Mouse (Mus musculus) neural tube, embryonic 11.5 days (tissue): ENCODE measurements around the gene Dync1li2. TPM values are rescaled to one million over a fixed set of nuclear protein-coding genes. Genes with fewer than 3 reads are reported as not detected.

Experiments
- ATAC-seq: fragments of 200-750 bp; cut with Nextera tagmentation; 2 replicates; pipeline ENCODE4 v1.8.0; 2017; ENCODE audit warnings: moderate number of reproducible peaks, mild to moderate bottlenecking, moderate TSS enrichment, moderate library complexity; ENCODE audit not compliant: insufficient read depth, low FRiP score, low TSS enrichment
- DNase-seq: peaks from one replicate; pipeline ENCODE4 v3.0.0-alpha.2; 2015; ENCODE audit warnings: low spot score
- H3K27ac ChIP-seq: fragments of 300-500 bp; sonication (generic); 2 replicates; pipeline ENCODE4 v1.5.1; 2014; ENCODE audit warnings: low read depth, mild to moderate bottlenecking, low read length
- H3K27me3 ChIP-seq: fragments of 300-500 bp; sonication (generic); 2 replicates; pipeline ENCODE4 v1.6.1; 2014; ENCODE audit warnings: mild to moderate bottlenecking, low read length, mixed read lengths; ENCODE audit not compliant: control insufficient read depth, insufficient read depth
- H3K36me3 ChIP-seq: fragments of 300-500 bp; sonication (generic); 2 replicates; pipeline ENCODE4 v1.6.1; 2014; ENCODE audit warnings: mild to moderate bottlenecking, low read length, moderate library complexity, mixed read lengths; ENCODE audit not compliant: control insufficient read depth, insufficient read depth
- H3K4me1 ChIP-seq: fragments of 300-500 bp; sonication (generic); 2 replicates; pipeline ENCODE4 v1.6.1; 2014; ENCODE audit warnings: low read length, mixed read lengths; ENCODE audit not compliant: control insufficient read depth, insufficient read depth
- H3K4me2 ChIP-seq: fragments of 300-500 bp; sonication (generic); 2 replicates; pipeline ENCODE4 v1.6.1; 2014; ENCODE audit warnings: low read depth, mild to moderate bottlenecking, moderate library complexity
- H3K4me3 ChIP-seq: fragments of 300-500 bp; sonication (generic); 2 replicates; pipeline ENCODE4 v1.5.1; 2014; ENCODE audit warnings: low read depth, low read length
- H3K9ac ChIP-seq: fragments of 300-500 bp; sonication (generic); 2 replicates; pipeline ENCODE4 v1.6.1; 2014; ENCODE audit warnings: mild to moderate bottlenecking, low read length
- H3K9me3 ChIP-seq: fragments of 300-500 bp; sonication (generic); 2 replicates; pipeline ENCODE4 v1.6.1; 2016; ENCODE audit warnings: low read length; ENCODE audit not compliant: control insufficient read depth
- WGBS: fragments of 180-500 bp; shearing (Covaris S2); extraction: QIAGEN DNeasy Blood & Tissue Kit; methylation state at CpG from one replicate; pipeline ENCODE4 v1.1.7; 2014; 5-methylcytosine and 5-hydroxymethylcytosine counted together
- polyA plus RNA-seq: library from polyadenylated mRNA; unstranded; fragments of >200 nt; fragmentation: Nextera tagmentation; extraction: Ambion mirVana; gene quantifications from 2 replicates; pipeline ENCODE4 v1.2.1, GENCODE M21; 2014

Gene Dync1li2
- polyA plus RNA-seq, 1 experiment from 2014 or later, result 82.2 TPM

GRCm38 (mm10) chr8:104430230-104430629, 12.6 kb downstream of the Dync1li2 start:
- H3K4me3 ChIP-seq, result no peak overlapping the region
- ATAC-seq, result no peak
- no peaks in the 10 kb centered on the region for H3K4me1 ChIP-seq
- no peak overlapping the region for H3K9ac ChIP-seq
- no peak overlapping the region for H3K4me2 ChIP-seq
- no peaks in the 10 kb centered on the region for H3K27me3 ChIP-seq
- H3K27ac ChIP-seq, result no peak overlapping the region
- no peak for DNase-seq
- H3K36me3 ChIP-seq, result peaks cover 13% of the 10 kb centered on the region
- WGBS, result 91% methylated on average over 7 of the region's 7 CpGs
- no peaks in the 10 kb centered on the region for H3K9me3 ChIP-seq

- Histone ChIP-seq H3K27ac (no peak overlapping the region), H3K27me3 (no peaks in the 10 kb centered on the region), H3K9ac (no peak overlapping the region), H3K4me3 (no peak overlapping the region), H3K9me3 (no peaks in the 10 kb centered on the region), H3K4me1 (no peaks in the 10 kb centered on the region), H3K4me2 (no peak overlapping the region), H3K36me3 (peaks cover 8% of the 10 kb centered on the region)
- no peak for ATAC-seq
- no peak for DNase-seq
- 93% methylated on average over 13 of the region's 13 CpGs for WGBS
These were observed 15.1 kb downstream of the Dync1li2 start for GRCm38 (mm10) chr8:104427703-104428102.

- no peak overlapping the region for H3K4me3 ChIP-seq
- no peak overlapping the region for H3K27ac ChIP-seq
- WGBS, result 90% methylated on average over 6 of the region's 6 CpGs
- DNase-seq (no peak), ATAC-seq (no peak)
- H3K36me3 ChIP-seq, result peaks cover 22% of the 10 kb centered on the region
- H3K4me2 ChIP-seq, result no peak overlapping the region
- no peaks in the 10 kb centered on the region for H3K9me3 ChIP-seq
- H3K27me3 ChIP-seq, result no peaks in the 10 kb centered on the region
- no peak overlapping the region for H3K9ac ChIP-seq
- no peaks in the 10 kb centered on the region for H3K4me1 ChIP-seq
These were observed 20.5 kb downstream of the Dync1li2 start for GRCm38 (mm10) chr8:104422313-104422712.

- Histone ChIP-seq H3K9me3 (no peaks in the 10 kb centered on the region), H3K27me3 (no peaks in the 10 kb centered on the region), H3K27ac (no peak overlapping the region), H3K4me3 (no peak overlapping the region), H3K36me3 (peaks cover 13% of the 10 kb centered on the region; the same call in 1 of the 2 replicates), H3K9ac (no peak overlapping the region), H3K4me1 (no peaks in the 10 kb centered on the region), H3K4me2 (no peak overlapping the region)
- DNase-seq (no peak), ATAC-seq (no peak)
- 86% methylated on average over 6 of the region's 6 CpGs for WGBS
These were observed 26.8 kb downstream of the Dync1li2 start for GRCm38 (mm10) chr8:104416022-104416421.

GRCm38 (mm10) chr8:104414204-104414603, 28.6 kb downstream of the Dync1li2 start:
- H3K27me3 ChIP-seq, result no peaks in the 10 kb centered on the region
- H3K9ac ChIP-seq, result no peak overlapping the region
- peaks cover 4% of the 10 kb centered on the region; the same call in 1 of the 2 replicates for H3K36me3 ChIP-seq
- H3K27ac ChIP-seq, result no peak overlapping the region
- no peak overlapping the region for H3K4me3 ChIP-seq
- ATAC-seq (no peak), DNase-seq (no peak)
- no peak overlapping the region for H3K4me2 ChIP-seq
- WGBS, result 50% methylated on average over 3 of the region's 3 CpGs
- H3K9me3 ChIP-seq, result no peaks in the 10 kb centered on the region
- H3K4me1 ChIP-seq, result no peaks in the 10 kb centered on the region

- Histone ChIP-seq H3K9ac (no peak overlapping the region), H3K27ac (no peak overlapping the region), H3K4me1 (no peaks in the 10 kb centered on the region), H3K27me3 (no peaks in the 10 kb centered on the region), H3K4me2 (no peak overlapping the region), H3K9me3 (no peaks in the 10 kb centered on the region), H3K36me3 (peaks cover 4% of the 10 kb centered on the region; the same call in 1 of the 2 replicates), H3K4me3 (no peak overlapping the region)
- 84% methylated on average over 4 of the region's 4 CpGs for WGBS
- DNase-seq (no peak), ATAC-seq (0 out of 2 replicates have a peak, but pooled peaks have one; percentile 18)
These were observed 29.1 kb downstream of the Dync1li2 start for GRCm38 (mm10) chr8:104413770-104414169.

GRCm38 (mm10) chr8:104412805-104413532, 29.9 kb downstream of the Dync1li2 start:
- Histone ChIP-seq H3K27me3 (no peaks in the 10 kb centered on the region), H3K4me2 (no peak overlapping the region), H3K4me1 (no peaks in the 10 kb centered on the region), H3K27ac (no peak overlapping the region), H3K36me3 (peaks cover 4% of the 10 kb centered on the region; the same call in 1 of the 2 replicates), H3K9me3 (no peaks in the 10 kb centered on the region), H3K4me3 (no peak overlapping the region), H3K9ac (no peak overlapping the region)
- WGBS, result 83% methylated on average over 7 of the region's 7 CpGs
- ATAC-seq, result no peak
- no peak for DNase-seq

- WGBS, result 84% methylated on average over 3 of the region's 3 CpGs
- H3K9ac ChIP-seq, result no peak overlapping the region
- H3K27ac ChIP-seq, result no peak overlapping the region
- ATAC-seq (no peak), DNase-seq (no peak)
- H3K4me1 ChIP-seq, result no peaks in the 10 kb centered on the region
- no peaks in the 10 kb centered on the region for H3K36me3 ChIP-seq
- H3K4me3 ChIP-seq, result no peak overlapping the region
- H3K27me3 ChIP-seq, result no peaks in the 10 kb centered on the region
- no peak overlapping the region for H3K4me2 ChIP-seq
- no peaks in the 10 kb centered on the region for H3K9me3 ChIP-seq
These were observed 30.9 kb downstream of the Dync1li2 start for GRCm38 (mm10) chr8:104411972-104412371.

- H3K36me3 ChIP-seq, result no peaks in the 10 kb centered on the region
- H3K4me3 ChIP-seq, result no peak overlapping the region
- no peaks in the 10 kb centered on the region for H3K27me3 ChIP-seq
- H3K4me1 ChIP-seq, result no peaks in the 10 kb centered on the region
- DNase-seq (no peak), ATAC-seq (no peak)
- H3K9ac ChIP-seq, result no peak overlapping the region
- no peak overlapping the region for H3K4me2 ChIP-seq
- WGBS, result 88% methylated on average over 3 of the region's 3 CpGs
- no peaks in the 10 kb centered on the region for H3K9me3 ChIP-seq
- H3K27ac ChIP-seq, result no peak overlapping the region
These were observed 31.4 kb downstream of the Dync1li2 start for GRCm38 (mm10) chr8:104411468-104411867.
